Mouse (Mus musculus): ENCODE measurements around the gene Sh3gl2.

GRCm38 (mm10) chr4:85250786-85251185 is 45.9 kb downstream of the Sh3gl2 start:
- TF ChIP-seq JUND (conservative IDR thresholded peaks at IDR 0.05; ENCODE audit: low read depth, low read length) (no peak), CTCF (conservative IDR thresholded peaks at IDR 0.05 in 1 of 2, IDR thresholded peaks at IDR 0.05 in 1 of 2; ENCODE audit: low read depth in 2 of 2, low read length in 2 of 2) (no peak), RAD21 (IDR thresholded peaks at IDR 0.05; ENCODE audit: low read depth, low read length) (no peak), NELFE (IDR thresholded peaks at IDR 0.05; ENCODE audit: low read depth, low read length) (no peak), MAX (IDR thresholded peaks at IDR 0.05; ENCODE audit: low read length) (no peak), CHD2 (IDR thresholded peaks at IDR 0.05; ENCODE audit: low read length) (no peak), RCOR1 (conservative IDR thresholded peaks at IDR 0.05; ENCODE audit: low read depth, low read length) (no peak), GABPA (IDR thresholded peaks at IDR 0.05; ENCODE audit: insufficient replicate concordance, low read depth, low read length) (no peak), POLR2A (IDR thresholded peaks at IDR 0.05; ENCODE audit: low read depth, low read length) (no peak), MXI1 (IDR thresholded peaks at IDR 0.05; ENCODE audit: low read depth, low read length) (no peak), MYC (IDR thresholded peaks at IDR 0.05; ENCODE audit: low read depth, low read length) (no peak), EP300 (IDR thresholded peaks at IDR 0.05; ENCODE audit: low read length) (no peak), UBTF (IDR thresholded peaks at IDR 0.05; ENCODE audit: low read depth, low read length) (no peak)
